Mouse (Mus musculus): ENCODE measurements around the gene Ap1m1.

DNA sequence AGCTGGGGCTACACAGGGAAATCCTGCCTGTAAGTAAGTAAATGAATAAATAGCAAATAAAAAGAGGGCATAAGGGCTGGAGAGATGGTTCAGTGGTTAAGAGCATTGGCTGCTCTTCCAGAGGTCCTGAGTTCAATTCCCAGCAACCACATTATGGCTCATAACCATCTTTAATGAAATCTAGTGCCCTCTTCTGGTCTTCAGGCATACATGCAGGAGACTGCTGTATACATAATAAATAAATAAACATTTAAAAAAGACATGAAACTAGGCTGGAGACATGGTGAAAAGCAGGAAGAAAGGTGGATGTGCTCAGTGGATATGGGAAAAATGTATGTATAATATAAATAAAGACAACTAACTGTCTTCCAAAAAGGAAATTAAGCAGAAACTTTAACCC, 53.5 kb downstream of the Ap1m1 start:
- TF ChIP-seq CTCF (IDR thresholded peaks at IDR 0.05; ENCODE audit: low read depth) (peak; percentile 27; the same call in 1 of the 2 replicates), EP300 (IDR thresholded peaks at IDR 0.05; ENCODE audit: low read depth) (no peak)

All from liver, postnatal 0 days (tissue).